Mouse (Mus musculus) thymus, adult 18-20 months (tissue): Measurements from ENCODE around the gene Pdcd1lg2.

ENCODE experiments used
- DNase-seq, 2 experiments: peaks; one replicate each; pipeline ENCODE4 v3.0.0; 2022; ENCODE audit warnings: mixed read lengths in 2 of 2

Pdcd1lg2 gene

DNA sequence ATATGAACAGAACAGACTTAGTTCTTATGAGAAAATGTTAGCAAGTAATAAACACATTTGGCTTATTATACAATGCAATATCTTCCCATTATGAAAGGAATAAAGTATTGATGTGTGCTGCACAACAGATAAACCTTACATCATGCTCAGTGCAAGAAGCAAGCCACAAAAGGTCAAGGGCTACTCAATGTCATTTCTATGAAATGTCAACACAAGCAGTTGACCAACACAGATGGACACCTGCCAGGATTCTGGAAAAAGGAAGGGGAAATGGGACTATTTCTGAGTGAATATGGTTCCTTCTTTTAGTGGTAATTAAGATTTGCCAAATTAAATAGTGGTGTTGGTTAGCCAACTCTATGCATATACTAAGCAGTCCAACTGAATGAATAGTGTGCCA is 9.2 kb downstream of the Pdcd1lg2 start:
- DNase-seq: no peak

DNA sequence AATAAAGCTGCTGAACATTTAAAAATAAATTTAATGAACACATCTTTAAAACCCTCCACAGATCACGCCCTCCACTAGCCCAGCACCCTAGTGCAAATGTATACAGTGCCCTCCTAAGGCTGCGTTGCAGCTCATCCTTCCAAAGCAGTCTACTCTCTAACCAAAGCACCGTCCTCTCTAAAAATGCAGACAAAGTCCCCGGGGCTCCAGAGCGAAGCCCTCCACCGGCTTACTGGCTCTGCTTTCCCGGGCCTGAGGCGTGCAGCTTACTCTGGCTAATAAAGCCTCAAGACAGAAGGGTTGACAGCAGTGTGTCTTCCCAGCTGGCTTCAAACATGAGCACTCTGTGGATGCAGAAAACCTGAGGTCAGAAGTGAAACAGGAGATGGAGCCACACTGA is 9.7 kb downstream of the Pdcd1lg2 start:
- DNase-seq: no peak

DNA sequence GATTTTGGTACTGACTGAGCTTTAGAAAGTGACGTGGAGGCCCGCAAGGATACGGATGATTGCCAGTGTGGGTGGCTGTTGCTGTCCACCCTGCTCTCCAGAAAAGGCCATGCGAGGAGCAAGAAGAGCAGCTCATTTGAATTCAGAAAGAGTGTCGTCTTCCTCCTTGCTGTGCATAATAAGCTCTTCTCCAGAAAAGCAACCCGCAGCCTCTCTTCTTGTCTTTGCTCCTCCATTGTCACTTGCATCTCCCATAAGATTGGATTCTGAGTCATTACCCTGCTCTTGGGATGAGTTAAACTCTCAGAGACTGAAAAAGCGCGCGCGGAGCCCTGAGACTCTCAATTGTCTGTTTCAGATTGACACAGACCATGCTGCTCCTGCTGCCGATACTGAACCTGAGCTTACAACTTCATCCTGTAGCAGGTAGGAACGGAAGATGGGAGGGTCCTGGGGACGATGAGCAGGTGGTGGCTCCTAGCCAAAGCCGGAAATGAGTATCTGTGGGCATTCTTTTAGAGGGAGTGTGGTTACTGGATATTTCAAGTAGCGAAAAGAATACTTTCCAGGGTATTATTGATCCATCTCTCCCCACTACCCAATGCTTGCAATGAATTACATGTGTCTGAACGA is 11.4 kb downstream of the Pdcd1lg2 start:
- no peak for DNase-seq

DNA sequence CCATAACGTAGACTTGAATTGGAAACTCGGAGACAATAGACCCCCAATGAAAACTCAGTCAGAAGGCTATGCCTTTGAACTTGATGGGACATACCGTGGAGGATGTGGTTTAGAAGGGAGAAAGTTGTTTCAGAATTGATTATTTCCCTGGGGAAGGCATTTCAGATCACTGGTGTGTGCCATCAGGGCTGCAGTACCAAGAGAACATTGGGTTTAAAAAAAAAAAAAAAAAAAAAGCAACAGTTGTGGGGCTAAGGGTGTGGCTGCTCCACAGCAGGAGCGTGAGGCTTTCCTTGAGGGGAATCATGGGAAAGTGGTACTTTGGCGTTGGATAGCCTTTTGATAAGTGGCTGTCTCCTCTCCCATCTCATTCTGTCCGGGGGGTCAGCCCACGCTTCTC is 12.1 kb downstream of the Pdcd1lg2 start:
- DNase-seq: no peak

DNA sequence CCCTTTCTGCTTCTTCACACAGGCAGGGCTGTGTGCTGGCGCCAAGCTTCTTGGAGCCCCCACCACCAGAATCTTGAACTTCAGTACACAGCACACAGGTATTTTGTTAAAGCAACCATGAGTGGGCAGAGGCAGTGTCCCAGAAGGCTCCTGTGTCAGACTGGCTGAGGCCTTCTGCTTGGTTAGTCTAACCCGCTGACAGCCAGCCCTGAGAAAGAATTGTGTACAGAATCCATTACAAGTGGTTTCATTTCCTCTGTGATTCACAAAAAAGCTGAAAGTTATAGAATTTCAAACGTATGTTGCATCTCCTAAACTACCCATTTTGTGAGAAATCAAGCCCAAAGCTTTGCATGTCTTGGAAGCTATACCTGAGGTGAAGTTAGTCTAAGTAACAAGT is 19.8 kb downstream of the Pdcd1lg2 start:
- DNase-seq: no peak

DNA sequence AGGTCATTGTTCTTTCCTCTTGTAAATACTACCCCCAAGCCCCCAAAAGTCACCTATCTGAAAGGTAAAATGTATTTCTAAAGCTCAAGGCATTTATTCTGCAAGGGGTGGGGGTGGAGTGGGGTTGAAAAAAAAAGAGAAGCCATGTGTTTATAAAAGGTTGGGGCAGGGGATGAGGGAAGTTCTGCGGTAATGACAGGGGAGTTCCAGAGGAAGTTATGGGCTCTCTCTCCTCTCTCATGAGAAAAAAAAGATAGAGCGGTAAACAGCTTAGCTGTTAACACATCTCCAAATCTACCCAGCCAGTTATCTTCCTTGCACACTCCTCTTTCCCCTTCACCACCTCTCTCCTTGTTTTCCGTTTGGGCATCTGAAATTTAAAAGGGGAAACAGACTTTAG is 20.2 kb downstream of the Pdcd1lg2 start:
- no peak for DNase-seq

DNA sequence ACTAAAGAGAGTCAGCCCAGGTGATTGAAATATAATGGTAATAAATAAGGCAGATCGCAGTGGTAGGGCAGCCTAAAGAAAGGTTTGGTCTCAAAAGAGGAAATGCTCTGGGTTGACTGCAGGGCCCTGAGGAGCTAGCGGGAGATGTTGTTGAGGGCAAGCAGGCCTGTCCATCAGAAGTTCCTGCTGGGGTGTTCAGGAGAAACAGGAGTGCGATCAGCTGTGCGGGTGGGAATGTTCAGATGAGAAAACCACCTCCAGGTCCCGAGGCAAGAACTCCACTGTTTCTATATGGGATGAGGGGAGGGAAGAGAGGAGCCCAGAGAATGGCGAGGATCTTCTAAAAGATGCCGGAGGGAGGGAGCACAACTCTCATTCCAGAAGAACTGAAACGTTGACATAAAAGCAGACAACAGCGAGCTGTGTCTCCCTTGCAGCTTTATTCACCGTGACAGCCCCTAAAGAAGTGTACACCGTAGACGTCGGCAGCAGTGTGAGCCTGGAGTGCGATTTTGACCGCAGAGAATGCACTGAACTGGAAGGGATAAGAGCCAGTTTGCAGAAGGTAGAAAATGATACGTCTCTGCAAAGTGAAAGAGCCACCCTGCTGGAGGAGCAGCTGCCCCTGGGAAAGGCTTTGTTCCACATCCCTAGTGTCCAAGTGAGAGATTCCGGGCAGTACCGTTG is 26.2 kb downstream of the Pdcd1lg2 start:
- DNase-seq: no peak

DNA sequence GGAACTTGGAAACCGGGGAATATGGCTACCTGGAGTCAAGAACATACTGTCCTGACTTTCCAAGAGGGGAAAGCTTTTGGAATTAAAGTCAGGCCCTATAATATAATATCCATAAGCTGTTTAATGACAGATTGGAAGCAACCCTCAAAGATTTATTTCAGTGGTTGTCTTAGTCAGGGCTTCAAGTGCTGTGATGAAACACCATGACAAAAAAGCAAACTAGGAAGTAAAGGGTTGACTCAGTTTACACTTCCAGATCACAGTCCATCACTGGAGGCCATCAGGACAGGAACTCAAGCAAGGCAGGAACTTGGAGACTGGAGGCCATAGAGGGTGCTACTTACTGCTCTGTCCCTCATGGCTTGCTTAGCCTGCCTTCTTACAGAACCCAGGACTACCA is 27.1 kb downstream of the Pdcd1lg2 start:
- DNase-seq: no peak

DNA sequence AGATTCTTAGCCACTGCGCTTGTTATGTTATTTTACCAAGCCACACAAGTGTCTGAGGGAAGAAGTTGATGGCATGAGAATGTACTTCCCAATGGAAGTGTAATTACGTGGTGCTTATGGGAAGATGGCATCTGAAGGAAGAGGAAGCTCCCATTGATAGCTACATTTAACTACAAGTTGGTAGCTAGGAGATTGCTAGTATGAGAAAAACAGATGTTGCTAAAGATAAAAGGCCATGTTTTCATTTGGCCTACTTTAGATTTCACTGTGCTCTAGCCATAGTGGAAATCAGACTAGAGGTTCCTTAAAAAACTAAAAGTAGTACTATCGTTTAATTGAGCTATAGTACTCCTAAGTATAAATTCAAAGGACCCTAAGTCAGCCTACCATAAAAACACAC is 28.5 kb downstream of the Pdcd1lg2 start:
- no peak for DNase-seq

DNA sequence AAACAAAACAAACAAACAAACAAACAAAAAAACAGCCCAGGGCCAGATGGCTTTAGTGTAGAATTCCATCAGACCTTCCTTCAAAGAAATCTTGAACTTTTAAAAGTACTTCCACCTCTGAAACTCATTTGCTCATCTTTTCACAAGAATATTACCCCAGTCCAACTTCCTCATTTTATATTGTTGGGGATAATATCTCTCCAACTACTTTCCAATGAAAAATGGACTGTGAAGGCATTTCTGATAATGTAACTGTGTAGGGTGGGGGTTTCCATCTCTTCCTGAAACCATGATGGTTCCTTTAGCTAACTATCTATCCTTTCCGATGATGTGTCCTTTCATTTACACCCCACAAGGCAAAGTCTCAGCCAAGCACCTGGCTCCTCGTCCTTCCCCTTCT is 31.8 kb downstream of the Pdcd1lg2 start:
- DNase-seq: no peak

DNA sequence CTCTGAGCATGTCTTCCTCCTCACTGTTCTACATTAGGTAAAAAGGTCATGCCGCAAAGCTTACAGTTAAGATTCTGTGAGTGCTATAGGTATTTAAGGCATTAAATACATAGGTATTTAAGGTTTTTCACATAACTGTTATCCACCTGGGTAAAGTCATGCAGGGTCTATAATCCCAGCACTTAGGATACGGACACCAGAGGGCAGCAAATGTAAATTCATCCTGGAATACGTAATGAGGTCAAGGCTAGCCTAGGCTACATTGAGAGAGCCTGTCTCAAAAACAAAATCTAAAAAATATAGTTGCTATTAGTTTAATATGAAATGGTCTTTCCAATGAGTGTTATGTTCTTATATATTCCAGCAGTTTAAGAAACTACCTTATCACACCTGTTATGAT is 33.6 kb downstream of the Pdcd1lg2 start:
- no peak for DNase-seq

DNA sequence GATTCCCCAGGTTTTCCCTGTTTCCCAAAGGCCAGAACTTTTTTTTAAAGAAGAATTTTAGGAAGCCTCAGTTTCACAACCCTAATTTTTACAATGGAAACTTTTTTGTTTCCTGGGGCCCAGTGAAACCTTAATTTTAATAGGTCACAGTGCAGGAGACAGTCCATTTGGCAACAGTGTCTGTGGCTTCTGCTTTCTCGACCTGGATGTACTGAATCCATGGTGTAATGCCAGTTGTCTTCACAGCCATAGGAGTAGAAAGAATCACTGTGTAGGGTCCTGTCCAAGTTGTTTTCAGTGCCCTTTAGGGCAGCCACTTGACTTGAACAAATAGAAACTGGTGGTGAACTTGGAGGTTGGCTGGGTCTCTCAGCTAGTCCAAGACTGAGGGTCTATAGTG is 37.7 kb downstream of the Pdcd1lg2 start:
- no peak for DNase-seq

DNA sequence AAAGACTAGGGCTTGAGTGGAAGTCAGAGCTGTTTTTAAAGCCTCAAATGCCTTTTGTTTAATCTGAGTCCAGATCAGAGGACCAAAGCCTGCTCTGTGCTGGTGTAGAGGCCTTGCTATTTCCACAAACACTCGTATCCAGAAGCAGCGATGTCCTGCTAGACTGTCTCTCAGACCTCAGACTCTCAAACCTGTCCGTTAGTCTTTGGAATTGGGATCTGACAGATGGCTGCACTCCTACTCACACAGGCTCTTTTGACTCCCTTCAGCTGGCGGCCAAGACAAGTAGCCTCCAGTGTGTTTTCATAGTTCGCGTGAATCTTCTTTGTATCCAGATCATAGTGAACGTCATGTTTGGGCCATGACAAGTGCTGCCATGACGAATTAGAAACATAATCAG is 39.7 kb downstream of the Pdcd1lg2 start:
- DNase-seq: no peak

DNA sequence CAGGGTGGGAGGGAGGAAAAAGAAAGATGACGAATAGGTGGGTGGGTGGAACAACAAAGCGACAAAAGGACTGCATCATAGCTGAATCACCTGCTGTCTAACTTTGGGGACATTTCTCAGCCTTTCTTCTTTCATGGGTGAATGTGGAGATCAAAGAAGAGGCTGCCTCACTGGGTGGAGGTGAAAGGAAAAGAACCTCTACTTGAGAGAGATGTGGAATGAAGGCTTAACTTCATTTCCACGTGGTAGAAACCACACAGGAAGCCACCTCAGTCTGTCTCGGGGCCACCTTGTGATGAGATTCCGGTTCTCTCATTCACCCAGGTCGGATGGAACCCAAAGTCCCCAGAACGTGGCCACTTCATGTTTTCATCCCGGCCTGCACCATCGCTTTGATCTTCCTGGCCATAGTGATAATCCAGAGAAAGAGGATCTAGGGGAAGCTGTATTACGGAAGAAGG is 43.5 kb downstream of the Pdcd1lg2 start:
- peak in 1 of 2 experiments; percentile 52 for DNase-seq

DNA sequence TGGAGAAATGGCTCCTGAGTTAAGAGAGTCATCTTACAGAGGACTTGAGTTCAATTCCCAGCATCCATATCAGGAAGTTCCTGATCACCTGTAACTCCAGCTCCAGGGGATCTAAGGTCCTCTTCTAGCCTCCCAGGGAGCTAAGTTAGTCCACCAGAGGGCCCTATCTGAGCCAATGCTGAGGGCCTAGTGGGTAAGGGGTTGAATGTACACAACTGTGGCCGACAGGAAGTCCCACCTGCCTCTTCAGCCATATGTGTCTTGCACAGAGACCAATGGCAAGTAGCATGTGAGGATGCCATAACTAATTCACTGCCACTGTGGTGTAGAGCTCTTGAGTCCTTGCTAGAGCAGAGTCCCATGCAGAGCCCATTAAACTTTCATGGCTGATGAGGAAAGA is 44.4 kb downstream of the Pdcd1lg2 start:
- DNase-seq: no peak

DNA sequence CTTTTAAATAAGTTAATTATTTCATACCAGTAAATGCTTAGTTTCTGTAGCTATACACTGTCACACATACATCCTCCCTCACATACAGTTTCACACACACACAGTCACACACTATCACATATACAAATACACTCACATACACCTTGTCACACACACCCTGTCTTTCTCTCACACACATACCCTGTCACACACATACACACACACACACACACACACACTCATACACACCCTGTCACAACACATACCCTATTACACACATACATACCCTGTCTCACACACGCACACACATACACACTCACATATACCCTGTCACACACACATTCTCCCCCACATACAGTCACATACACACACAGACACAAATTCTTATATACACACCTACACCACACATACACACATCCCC is 47.3 kb downstream of the Pdcd1lg2 start:
- DNase-seq: no peak

DNA sequence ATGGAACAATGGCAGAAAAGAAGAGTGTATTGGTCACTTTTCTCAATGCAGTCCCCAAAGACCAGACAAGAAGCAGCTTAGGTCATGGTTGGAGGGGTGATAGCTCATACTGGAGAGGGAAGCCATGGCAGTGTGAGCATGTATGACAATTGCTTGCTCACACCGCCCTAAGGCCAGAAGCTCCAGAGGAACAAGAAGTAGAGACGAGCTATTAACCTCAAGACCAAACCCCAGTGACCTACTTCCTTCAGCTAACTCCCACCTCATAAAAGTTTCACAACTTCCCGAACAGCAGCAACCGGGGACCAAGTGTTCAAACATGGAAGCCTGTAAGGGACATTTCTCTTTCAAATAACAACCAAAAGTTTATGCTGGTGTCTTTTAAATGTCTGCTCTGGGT is 51.7 kb downstream of the Pdcd1lg2 start:
- no peak for DNase-seq

DNA sequence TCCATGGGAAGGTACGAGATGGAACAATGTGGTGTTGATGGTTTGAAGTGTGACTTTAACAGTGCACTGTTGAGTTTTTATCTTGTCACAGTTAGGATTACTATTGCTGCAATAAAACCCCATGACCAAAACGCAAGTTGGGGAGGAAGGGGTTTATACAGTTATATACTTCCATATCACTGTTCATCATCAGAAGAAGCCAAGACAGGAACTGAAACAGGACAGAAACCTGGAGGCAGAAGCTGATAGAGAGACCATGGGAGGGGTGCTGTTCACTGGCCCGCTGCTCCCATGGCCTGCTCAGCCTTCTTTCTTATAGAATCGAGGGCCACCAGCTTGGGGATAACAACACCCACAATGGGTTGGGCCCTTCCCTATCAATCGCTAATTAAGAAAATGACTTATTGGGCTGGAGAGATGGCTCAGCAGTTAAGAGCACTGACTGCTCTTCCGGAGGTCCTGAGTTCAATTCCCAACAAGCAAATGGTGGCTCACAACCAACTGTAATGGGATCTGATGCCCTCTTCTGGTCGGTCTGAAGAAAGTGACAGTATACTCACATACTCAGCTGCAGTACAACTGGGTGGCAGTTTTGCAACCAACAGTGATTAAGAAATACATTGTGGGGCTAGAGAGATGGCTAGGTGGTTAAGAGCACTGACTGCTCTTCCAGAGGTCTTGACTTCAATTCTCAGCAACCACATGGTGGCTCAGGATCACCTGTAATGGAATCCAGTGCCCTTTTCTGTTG is 53.1 kb downstream of the Pdcd1lg2 start:
- no peak for DNase-seq

DNA sequence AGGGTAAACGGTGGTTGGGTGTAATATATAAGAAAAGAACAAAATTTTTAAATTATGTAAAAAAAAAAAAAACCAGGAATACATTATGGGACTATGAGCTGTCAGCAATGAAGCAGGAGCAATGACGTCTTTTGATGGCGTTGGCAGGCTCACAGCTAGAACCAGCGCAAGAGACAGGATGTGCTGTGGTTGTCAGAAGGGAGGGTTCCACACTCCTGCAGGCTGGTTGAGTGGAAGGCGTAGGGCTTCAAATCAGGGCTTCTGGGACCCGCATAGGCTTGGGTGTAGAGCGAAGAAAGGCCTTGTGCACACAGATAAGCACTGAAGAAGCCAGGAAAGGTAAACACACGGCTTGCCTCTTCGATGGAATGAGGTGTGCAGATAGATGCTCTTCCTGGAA is 56.1 kb downstream of the Pdcd1lg2 start:
- no peak for DNase-seq

DNA sequence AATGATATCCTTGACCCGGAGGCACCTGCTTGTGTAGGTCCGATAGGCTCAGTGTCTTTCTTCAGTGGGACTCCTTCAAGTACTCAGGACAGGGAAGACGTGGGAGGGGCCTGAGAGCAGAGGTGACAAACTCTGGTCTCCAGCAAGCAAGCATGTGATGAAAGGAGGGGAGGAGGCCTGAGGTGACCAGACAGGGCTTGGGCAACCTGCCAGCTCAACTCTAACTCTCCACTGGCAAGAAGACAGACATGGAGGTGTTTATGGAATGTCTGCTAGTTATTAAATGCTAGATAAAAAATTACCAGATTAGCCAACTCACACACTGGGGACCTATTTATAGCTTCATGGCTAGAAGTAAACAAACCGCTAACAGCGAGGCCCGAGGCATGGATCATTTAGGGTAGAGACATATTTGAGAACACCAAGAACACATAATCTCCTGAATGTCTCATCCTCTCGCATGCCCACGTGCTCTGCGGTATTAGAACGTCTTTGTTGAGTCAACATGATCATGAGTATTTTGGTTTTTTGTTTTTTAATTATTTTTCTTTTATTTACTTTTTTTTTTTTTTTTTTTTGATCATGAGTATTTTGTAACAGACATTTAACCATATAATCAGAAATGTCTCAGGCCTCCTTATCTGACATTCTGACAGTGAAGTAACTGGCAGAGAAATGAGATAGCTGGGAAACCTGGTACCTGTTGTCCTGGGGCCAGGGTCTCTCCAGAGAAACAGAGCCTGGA is 58.4 kb downstream of the Pdcd1lg2 start:
- no peak for DNase-seq

DNA sequence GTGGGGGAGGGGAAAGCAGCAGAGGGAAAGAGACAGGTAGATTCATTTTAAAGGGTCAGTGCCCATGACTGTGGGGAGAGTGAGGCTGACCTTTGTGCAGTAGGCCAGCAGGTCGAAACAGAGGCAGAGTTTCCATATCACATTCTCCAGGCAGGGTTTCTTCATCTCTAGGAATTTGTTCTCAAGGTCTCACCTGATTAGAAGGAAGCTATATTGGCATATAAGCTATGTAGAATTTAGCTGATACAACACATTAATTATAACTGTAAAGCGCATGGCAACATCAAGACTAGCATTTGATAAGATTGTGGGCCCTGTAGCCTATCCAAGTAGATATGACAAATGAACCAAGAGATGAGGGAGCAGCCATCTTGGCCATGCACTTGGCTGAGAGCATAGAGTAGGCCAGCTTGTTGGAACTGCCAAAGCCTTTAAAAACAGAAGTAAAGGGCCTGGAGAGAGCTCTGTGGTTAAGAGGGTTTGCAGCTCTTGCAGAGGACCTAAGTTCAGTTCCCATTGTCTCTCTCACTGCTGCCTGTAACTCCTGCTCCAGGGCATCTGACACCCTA is 59.1 kb downstream of the Pdcd1lg2 start:
- no peak for DNase-seq

DNA sequence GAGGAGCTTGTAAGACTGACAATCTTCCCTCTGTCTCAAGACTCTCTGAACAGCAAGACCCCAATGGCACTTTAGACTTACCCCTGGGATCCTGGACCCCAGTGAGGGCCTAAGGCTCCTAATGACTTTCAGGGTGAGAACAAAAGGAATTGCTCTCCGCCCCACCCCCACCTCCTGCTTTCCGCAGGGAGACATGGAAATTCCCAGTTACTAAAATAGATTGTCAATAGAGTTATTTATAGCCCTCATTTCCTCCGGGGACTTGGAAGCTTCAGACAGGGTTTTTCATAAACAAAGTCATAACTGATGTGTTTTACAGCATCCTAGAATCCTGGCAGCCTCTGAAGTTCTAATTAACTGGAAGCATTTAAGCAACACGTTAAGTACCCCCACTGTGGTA is 59.9 kb downstream of the Pdcd1lg2 start:
- DNase-seq: no peak

DNA sequence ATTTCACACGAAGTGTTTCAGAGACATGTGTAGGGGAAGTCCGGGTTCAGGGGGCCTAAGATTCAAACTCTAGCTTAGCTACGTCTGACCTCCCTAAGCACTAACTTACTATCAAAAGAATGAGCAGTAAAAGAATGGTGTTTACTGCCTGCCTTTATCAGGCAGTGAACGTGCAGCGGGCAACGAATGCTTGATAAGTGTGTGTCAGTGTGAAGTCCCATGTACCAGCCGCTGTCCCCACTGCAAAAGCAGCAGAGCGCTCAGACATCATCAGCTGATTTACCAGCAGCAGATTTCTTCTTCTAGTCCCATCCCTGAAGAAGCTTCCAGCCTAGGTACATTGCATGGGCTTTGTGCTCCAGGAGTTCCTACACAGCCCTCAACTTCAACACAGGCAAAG is 61.7 kb downstream of the Pdcd1lg2 start:
- no peak for DNase-seq
